Mouse (Mus musculus) adrenal gland, adult 18-20 months (tissue): ENCODE results near the gene Map2k6. TPM values are rescaled to one million over a fixed set of nuclear protein-coding genes. Genes with fewer than 3 reads are reported as not detected.

Experiments
- DNase-seq, 2 experiments: peaks; one replicate each; pipeline ENCODE4 v3.0.0; 2021 to 2022; ENCODE audit warnings: low spot score in 2 of 2
- total RNA-seq, 2 experiments: library from RNA; stranded (reverse); gene quantifications; 1 replicate in 1 of 2; 2 replicates in 1 of 2; pipeline ENCODE4 v1.2.3; 2021

The Map2k6 gene
- total RNA-seq, 2 experiments from 2014 or later: 2.1 to 3.5 TPM

DNA sequence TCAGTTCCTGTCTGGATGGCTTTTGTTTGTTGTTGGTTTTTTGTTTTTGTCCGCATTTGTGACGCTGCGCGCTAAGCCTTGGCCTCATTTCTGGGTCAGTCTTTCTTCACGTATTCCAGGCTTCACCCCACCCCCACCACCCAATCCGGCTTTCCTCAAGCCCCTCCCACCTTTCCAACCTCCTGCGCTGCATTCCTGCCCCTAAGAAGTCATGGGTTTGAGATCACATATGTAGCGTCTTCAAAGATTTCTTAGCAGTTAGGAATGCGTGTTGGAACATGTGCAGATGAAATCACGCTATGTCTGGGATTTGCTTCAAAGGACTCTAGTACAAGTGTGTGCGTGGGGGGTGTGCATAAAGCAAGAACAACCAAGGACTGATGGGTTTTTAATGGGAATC is 50.3 kb downstream of the Map2k6 start:
- no peak for DNase-seq

DNA sequence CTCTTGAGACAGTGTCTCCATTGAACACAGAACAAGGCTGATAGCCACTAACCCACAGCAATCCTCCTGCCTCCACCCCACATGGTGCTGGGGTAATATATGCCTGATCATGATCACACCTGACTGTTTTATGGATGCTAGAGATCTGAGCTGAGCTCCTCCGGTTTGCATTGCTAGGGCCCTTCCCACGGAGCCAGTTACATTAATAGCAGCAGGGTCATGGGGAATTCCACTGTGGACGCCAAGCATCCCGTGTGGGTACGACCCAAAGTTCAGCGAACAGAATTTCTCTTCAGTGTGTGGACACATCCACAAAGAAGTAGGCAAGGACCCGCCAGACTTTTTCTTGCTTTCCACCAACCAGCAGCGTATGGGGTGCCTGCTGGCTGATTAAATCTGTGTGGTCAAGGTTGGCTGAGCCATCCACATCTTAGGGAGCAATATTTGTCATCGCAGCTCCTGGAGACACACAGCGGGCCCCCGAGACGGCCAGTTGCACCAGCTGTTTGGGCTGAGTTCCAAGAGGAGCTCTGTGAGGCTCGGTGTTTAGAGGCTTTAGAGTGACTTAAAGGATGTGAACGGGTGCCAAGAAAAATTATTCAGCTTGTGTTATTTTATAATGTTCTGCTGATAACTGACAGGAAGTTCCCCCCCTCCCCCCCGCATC is 51.3 kb downstream of the Map2k6 start:
- no peak for DNase-seq

DNA sequence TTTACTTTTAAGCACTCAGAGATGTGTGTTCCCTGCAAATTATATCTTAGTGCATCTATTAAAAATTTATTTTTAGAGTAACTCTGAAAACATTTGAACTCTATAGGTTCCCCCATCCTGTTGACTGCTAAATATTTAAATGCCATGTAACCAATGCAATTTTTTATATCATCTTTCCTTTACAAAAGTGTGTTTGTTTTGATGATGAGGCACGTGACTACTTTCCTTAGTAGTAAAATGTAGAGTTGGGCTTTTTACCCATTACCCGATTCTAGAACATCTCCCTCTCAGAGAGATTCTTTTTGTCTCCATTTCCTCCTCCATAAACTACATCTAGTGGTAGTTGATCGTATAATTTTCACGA is 51.8 kb downstream of the Map2k6 start:
- DNase-seq: no peak

- DNase-seq: no peak
Observed at GRCm38 (mm10) chr11:110451590-110451989, 52.7 kb downstream of the Map2k6 start.

- no peak for DNase-seq
Observed at GRCm38 (mm10) chr11:110453445-110454154, 54.7 kb downstream of the Map2k6 start.

GRCm38 (mm10) chr11:110457441-110457912 is 58.6 kb downstream of the Map2k6 start:
- no peak for DNase-seq

DNA sequence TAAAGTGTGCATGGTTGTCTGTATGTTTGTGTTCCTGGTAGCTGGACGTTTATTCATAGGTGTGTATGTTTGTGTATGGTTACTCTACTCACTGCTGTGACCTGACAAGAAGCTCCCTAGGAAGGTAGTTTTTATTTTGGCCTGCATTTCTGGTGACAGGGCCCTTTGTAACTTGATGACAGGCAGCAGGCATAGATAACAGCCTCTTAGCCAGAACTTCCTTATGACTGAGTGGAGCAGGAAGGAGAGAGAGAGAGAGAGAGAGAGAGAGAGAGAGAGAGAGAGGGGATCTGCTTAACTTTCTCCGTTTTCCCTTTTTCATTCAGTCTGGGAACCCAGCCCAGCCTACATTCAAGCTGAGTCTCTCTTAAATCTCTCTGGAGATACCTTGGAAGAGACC is 61.6 kb downstream of the Map2k6 start:
- no peak for DNase-seq

DNA sequence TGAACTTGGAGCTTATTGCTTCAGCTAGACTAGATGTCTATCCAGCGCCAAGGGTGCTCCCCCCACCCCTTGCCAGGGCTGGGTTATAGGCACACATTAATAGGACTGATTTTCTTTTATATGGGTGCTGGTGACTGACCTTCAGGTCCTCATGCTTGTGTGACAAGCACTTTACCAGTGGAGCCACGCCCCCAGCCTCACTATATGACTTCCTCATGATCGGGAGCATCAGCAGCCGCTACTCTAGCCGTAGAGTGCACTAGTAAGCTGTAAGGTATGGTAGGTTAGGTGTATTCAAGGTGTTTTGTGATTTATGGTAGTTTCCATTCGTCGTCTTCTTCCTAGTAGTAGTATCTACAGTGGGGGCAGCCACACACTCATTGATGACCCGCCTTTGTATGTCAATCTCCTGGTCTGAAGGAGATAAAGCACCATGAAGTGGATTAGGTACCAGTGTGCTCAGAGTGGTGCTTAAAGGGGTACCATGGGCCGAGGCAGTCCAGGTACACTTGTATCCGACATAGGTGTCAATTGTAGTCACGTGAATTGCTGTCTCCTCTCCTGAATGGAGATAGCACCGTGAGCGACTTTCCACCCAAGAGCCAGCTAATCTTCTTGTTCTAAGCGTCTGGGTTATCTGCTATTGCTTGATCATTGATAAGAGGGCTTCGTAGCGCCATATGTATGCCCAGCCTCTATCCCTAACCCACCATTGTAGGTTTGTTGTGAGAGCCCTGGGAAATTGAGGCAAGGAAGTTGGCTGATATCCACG is 62.8 kb downstream of the Map2k6 start:
- DNase-seq: no peak

- DNase-seq: no peak
Observed at GRCm38 (mm10) chr11:110462975-110463578, 64.2 kb downstream of the Map2k6 start.

- no peak for DNase-seq
Observed at GRCm38 (mm10) chr11:110463801-110464200, 64.9 kb downstream of the Map2k6 start.

- DNase-seq: no peak
Observed at GRCm38 (mm10) chr11:110469054-110469453, 70.1 kb downstream of the Map2k6 start.

- DNase-seq: no peak
Observed at GRCm38 (mm10) chr11:110470561-110471273, 71.8 kb downstream of the Map2k6 start.

DNA sequence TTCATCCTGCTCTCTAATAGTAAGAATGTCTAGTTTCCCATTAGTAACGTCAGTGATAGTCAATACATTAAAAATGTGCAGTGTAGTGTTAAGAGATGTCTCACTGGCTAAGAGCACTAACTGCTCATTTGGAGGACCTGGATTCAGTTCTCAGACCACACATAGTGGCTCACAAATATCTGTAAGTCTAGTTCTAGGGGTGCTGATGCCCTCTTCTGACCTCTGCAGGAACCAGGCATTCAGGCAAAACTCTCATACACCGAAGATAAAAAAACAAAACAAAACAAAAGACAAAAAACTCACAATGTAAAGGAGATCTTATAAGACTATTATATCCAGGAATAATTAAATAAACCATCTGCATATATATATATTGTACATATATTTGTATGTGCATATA is 72.4 kb downstream of the Map2k6 start:
- no peak for DNase-seq

DNA sequence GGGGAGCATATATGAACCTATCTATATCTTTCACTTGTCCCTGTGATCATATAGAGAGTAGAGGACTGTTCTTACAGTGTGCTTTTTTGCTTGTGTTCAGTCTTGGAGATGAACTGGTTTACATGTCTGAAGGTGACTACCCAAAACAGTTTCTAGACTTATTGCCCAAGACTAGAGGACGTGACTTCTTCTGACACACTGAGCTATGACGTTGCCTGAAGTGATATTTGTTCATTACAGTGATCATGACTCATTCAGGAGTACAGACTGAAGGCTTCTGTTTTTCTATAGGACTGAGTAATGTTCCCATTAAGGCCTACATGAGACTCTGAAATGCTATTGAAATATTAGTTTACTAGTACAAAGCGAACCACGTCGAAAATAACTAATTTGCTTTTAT is 73.2 kb downstream of the Map2k6 start:
- DNase-seq: no peak

DNA sequence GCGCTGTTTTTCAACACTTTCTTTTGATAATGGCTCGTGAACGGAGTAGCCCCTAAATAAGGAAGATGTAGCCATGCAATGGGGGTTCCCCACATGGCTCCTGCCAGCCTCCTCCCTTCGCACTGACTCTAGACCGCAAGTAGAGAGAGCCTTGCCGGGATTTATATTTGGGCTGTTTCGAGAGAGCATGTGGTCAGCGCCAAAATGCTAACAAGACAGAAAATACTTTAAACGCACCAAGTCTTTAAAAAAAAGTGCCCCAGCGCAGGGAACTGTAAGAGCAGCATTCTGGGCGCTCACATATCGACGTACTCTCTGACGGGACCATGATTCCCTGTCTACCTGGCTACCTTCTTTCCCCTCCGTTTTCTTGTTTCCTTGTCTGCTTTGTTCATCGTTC is 74.6 kb downstream of the Map2k6 start:
- DNase-seq: no peak

DNA sequence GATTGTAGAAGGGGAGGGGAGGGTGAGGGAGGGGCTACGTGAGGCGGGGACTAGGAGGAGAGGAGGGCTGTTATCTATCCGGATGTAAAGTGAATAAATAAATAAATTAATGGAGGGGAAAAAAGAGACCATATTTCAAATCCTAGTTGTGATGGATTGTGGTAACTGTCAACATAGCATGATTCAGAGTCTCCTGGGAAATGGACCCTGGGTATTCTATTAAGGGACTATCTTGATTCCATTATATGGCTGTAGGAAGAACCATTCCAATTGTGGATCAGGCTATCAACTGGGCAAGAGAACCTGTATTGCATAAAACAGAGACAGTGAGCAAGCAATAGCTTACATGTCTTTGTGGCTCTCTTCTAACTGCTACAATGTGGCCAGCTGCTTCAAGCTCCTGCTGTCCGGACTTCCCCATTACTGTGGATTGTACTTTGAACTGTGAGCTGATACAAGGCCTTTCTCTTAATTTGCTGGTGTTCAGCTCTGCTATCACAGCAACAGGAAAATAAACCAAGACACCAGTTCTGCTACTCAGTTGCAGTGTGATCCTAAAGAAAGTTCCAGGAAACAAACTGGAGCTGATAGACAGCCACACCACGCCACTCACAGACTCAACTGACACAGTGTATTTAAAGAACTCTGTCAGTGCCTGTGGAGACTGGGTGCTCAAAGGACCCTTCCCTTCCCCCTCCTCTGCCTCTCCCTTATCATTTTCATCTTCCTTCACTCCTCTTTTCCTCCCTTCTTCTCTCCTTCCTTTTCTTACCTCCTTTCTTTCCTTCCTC is 77.6 kb downstream of the Map2k6 start:
- no peak for DNase-seq

- no peak for DNase-seq
Observed at GRCm38 (mm10) chr11:110477961-110478869, 79.3 kb downstream of the Map2k6 start.

GRCm38 (mm10) chr11:110478978-110479384 is 80.1 kb downstream of the Map2k6 start:
- DNase-seq: no peak

DNA sequence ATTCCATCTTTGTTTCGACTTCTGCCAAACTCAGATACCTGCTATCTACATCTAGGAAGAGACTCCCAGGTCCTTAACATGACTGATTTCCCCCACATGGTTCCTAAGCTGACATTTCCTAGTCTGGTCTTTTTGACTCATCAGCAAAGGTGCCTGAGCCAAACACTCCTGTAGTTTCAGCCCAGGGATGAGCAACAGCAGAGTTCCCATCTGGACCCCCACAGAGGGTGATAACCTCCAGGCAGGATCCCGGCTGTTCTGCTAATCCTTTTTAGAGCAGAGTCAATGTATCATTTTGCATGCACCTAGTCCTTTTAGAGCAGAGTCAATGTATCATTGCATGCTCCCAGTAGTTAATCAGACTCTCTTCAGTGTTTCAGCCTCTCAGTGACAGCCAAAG is 82.5 kb downstream of the Map2k6 start:
- DNase-seq: no peak
